Mouse (Mus musculus) embryonic facial prominence, embryonic 11.5 days (tissue): ENCODE measurements at regions not wholly inside any gene's neighbourhood (a gene's known extent, or its start where the extent isn't known, plus 50 kb on each side); places are given as distances from the start of the nearest gene placed in this dataset.

Source experiments
- ATAC-seq: fragments of 200-750 bp; cut with Nextera tagmentation; replicated peaks from 2 replicates; pipeline ENCODE4 v1.8.0; 2017; ENCODE audit warnings: low read depth; ENCODE audit not compliant: insufficient number of reproducible peaks, low FRiP score, low TSS enrichment
- DNase-seq: peaks from one replicate; pipeline ENCODE4 v3.0.0-alpha.2; 2015; ENCODE audit warnings: low spot score
- H3K27ac ChIP-seq: fragments of 300-500 bp; sonication (generic); replicated peaks from 2 replicates; pipeline ENCODE4 v1.5.1; 2014; ENCODE audit warnings: mild to moderate bottlenecking, low read depth, low read length, control low read depth
- H3K27me3 ChIP-seq: fragments of 300-500 bp; sonication (generic); 2 replicates; pipeline ENCODE4 v1.6.1; 2014; ENCODE audit warnings: mild to moderate bottlenecking, low read length, moderate library complexity, mixed read lengths; ENCODE audit not compliant: control insufficient read depth, insufficient read depth
- H3K36me3 ChIP-seq: fragments of 300-500 bp; sonication (generic); replicated peaks from 2 replicates; pipeline ENCODE4 v1.6.1; 2014; ENCODE audit warnings: low read depth, mild to moderate bottlenecking, low read length, moderate library complexity, mixed read lengths; ENCODE audit not compliant: control insufficient read depth, insufficient read depth
- H3K4me1 ChIP-seq: fragments of 300-500 bp; sonication (generic); 2 replicates; pipeline ENCODE4 v1.6.1; 2014; ENCODE audit warnings: low read length, mixed read lengths; ENCODE audit not compliant: control insufficient read depth, insufficient read depth
- H3K4me2 ChIP-seq: fragments of 300-500 bp; sonication (generic); 2 replicates; pipeline ENCODE4 v1.6.1; 2014; ENCODE audit warnings: low read depth, mild to moderate bottlenecking, control low read depth, low read length, moderate library complexity
- H3K4me3 ChIP-seq: fragments of 300-500 bp; sonication (generic); 2 replicates; pipeline ENCODE4 v1.5.1; 2014; ENCODE audit warnings: low read depth, low read length, control low read depth
- H3K9ac ChIP-seq: fragments of 300-500 bp; sonication (generic); replicated peaks from 2 replicates; pipeline ENCODE4 v1.6.1; 2014; ENCODE audit warnings: mild to moderate bottlenecking, control low read depth, low read length
- H3K9me3 ChIP-seq: fragments of 300-500 bp; sonication (generic); replicated peaks from 2 replicates; pipeline ENCODE4 v1.6.1; 2016; ENCODE audit warnings: mild to moderate bottlenecking, low read length, inconsistent platforms, mixed read lengths; ENCODE audit not compliant: control insufficient read depth
- WGBS: fragments of 180-500 bp; shearing (Covaris S2); extraction: QIAGEN DNeasy Blood & Tissue Kit; methylation state at CpG from one replicate; pipeline ENCODE4 v1.1.7; 2014; 5-methylcytosine and 5-hydroxymethylcytosine counted together

GRCm38 (mm10) chr4:89621260-89621659 is 58.0 kb upstream of the Dmrta1 start:
- no peaks in the 10 kb centered on the region for H3K9me3 ChIP-seq
- WGBS: 73% methylated on average over 7 of the region's 7 CpGs
- no peak overlapping the region for H3K9ac ChIP-seq
- ATAC-seq (no peak), DNase-seq (no peak)
- H3K36me3 ChIP-seq: no peaks in the 10 kb centered on the region
- H3K27ac ChIP-seq: no peak overlapping the region
- H3K4me1 ChIP-seq: no peaks in the 10 kb centered on the region
- H3K4me3 ChIP-seq: no peak overlapping the region
- no peaks in the 10 kb centered on the region for H3K27me3 ChIP-seq
- H3K4me2 ChIP-seq: no peak overlapping the region

DNA sequence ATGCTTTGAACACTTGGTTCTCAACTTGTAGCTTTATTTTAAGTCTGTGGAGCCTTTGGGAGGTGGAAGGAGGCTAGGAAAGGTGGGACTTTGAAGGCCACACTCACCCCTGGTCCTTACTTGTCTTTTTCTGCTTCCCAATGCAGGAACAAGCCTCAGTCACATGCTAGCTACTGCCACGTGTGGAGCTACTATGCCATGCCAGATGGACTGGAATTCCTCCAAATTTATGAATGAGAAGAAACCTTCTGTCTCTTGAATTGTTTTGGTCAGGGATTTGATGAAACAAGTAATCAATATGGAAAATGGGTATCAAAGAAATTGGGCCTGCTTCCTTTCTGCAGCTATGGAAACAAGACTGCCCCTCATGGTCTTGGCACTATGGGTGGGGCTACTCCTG is 74.5 kb upstream of the Dmrta1 start:
- Histone ChIP-seq H3K4me3 (no peak overlapping the region), H3K9ac (no peak overlapping the region), H3K36me3 (no peaks in the 10 kb centered on the region), H3K4me1 (no peaks in the 10 kb centered on the region), H3K9me3 (no peaks in the 10 kb centered on the region), H3K4me2 (no peak overlapping the region), H3K27me3 (no peaks in the 10 kb centered on the region), H3K27ac (no peak overlapping the region)
- 91% methylated on average over 1 of the region's 1 CpGs for WGBS
- no peak for ATAC-seq
- no peak for DNase-seq

DNA sequence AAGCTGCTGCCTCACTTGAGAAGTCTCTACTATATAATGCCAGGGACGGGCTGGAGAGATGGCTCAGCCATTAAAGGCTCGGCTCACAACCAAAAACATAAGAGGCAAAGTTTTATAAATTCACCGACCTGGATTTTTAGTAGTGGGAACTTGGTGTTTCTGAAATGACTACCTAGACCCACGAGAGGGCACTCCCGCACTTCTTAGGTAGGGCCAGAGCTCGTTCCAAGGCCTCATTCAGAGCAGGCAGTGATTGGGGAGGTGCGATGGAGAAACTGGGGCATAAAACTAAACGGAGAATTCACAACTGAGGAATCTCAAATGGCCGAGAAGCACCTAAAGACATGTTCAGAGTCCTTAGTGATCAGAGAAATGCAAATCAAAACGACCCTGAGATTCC is 103.7 kb upstream of the Dmrta1 start:
- H3K4me1 ChIP-seq: no peaks in the 10 kb centered on the region
- peak; percentile 74 for DNase-seq
- no peak overlapping the region for H3K27ac ChIP-seq
- ATAC-seq: no peak
- H3K36me3 ChIP-seq: no peaks in the 10 kb centered on the region
- 18% methylated on average over 10 of the region's 10 CpGs for WGBS
- H3K9me3 ChIP-seq: no peaks in the 10 kb centered on the region
- H3K9ac ChIP-seq: no peak overlapping the region
- H3K4me3 ChIP-seq: no peak overlapping the region
- H3K27me3 ChIP-seq: no peaks in the 10 kb centered on the region
- H3K4me2 ChIP-seq: no peak overlapping the region

DNA sequence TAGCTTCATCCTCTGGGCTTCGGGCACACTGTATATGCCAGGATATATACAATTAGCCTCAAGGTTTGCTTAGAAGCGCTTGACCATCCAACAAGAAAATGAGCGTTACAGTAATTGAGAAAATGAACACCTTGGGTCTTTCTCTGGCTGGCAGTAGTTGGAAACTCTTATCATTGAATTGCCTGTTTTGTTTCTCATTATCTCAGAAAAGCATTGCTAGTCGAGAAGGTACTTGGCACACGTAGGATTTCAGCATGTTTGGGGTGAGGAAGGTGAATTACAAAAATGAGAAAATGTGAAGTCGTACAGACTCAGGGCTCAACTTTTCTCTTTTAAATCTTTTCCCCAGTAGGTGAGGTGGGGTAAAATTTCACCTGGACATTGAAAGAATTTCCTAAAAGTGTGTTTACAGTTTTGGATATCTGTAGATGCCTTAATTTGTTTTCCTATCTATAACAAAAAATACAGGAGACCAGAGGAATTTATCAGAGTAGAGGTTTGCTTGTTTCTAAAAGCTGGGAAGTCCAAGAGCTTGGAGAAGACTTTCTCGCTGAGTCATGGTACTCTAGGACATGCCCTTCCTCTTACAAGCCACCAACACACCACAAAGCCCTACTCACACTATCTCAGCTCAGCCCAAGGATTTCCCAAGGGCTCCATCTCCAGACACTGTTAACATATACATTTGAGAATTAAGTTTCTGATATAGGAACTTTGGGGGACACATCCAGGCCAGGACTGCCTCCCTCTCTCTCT is 124.3 kb upstream of the Dmrta1 start:
- Histone ChIP-seq H3K9me3 (no peaks in the 10 kb centered on the region), H3K36me3 (no peaks in the 10 kb centered on the region), H3K9ac (no peak overlapping the region), H3K4me1 (no peaks in the 10 kb centered on the region), H3K27me3 (no peaks in the 10 kb centered on the region), H3K4me2 (no peak overlapping the region), H3K27ac (no peak overlapping the region), H3K4me3 (no peak overlapping the region)
- DNase-seq (no peak), ATAC-seq (no peak)
- WGBS: 82% methylated on average over 7 of the region's 7 CpGs

DNA sequence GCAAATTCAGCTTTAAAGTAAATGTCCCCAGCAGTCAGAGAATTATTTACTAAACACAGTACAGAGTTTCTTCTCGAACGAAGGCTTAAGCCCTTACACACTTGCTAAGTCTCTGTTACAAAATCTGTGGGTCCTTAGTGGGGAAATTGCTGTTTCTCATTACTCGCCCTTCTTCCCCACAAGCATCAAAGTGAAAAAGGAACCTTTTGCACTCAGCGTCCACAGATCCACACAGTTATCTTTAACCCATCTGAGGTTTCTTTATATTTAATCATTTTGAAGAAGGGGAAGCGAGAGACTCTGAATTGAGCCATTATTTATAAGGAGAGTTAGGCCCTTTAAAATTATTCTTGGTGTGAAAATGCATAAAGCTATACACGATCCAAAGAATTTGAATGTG is 126.7 kb upstream of the Dmrta1 start:
- no peak for ATAC-seq
- H3K4me3 ChIP-seq: no peak overlapping the region
- 60% methylated on average over 6 of the region's 6 CpGs for WGBS

GRCm38 (mm10) chr4:89550515-89550914 is 128.7 kb upstream of the Dmrta1 start:
- no peaks in the 10 kb centered on the region for H3K9me3 ChIP-seq
- no peaks in the 10 kb centered on the region for H3K4me1 ChIP-seq
- no peak overlapping the region for H3K27ac ChIP-seq
- H3K4me2 ChIP-seq: no peak overlapping the region
- no peaks in the 10 kb centered on the region for H3K27me3 ChIP-seq
- ATAC-seq: no peak
- no peak overlapping the region for H3K4me3 ChIP-seq
- no peak for DNase-seq
- no peaks in the 10 kb centered on the region for H3K36me3 ChIP-seq
- WGBS: 90% methylated on average over 2 of the region's 2 CpGs
- H3K9ac ChIP-seq: no peak overlapping the region

More for the DNA sequence above, 126.7 kb upstream of the Dmrta1 start:
- Histone ChIP-seq H3K4me1 (no peaks in the 10 kb centered on the region), H3K4me2 (no peak overlapping the region), H3K9ac (no peak overlapping the region), H3K27ac (no peak overlapping the region), H3K9me3 (no peaks in the 10 kb centered on the region), H3K36me3 (no peaks in the 10 kb centered on the region), H3K27me3 (no peaks in the 10 kb centered on the region)
- DNase-seq: peak; percentile 5

DNA sequence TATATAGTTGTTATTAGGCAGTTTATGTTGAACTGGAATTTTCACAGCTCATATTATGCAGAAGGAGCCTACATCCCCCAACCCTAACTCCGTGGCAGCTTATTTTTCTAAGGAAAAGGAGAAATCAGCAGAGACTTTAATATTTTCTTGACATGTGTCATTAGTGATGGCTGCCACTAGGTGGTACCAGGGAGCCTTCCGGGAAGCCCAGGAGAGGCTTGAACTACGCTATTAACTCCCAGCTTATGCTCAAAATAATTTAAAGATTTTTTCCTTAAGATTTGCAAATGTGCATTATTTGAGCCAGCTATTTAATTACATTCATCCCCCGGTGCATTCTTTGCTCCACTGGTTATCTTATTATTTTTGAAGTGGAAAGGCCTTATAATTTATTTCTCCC is 146.8 kb upstream of the Dmrta1 start:
- no peaks in the 10 kb centered on the region for H3K36me3 ChIP-seq
- no peak for ATAC-seq
- no peaks in the 10 kb centered on the region for H3K9me3 ChIP-seq
- DNase-seq: peak; percentile 61
- no peak overlapping the region for H3K9ac ChIP-seq
- no peak overlapping the region for H3K4me3 ChIP-seq
- no peak overlapping the region for H3K27ac ChIP-seq
- no peaks in the 10 kb centered on the region for H3K27me3 ChIP-seq
- no peaks in the 10 kb centered on the region for H3K4me1 ChIP-seq
- WGBS: 11% methylated on average over 4 of the region's 4 CpGs
- H3K4me2 ChIP-seq: no peak overlapping the region

DNA sequence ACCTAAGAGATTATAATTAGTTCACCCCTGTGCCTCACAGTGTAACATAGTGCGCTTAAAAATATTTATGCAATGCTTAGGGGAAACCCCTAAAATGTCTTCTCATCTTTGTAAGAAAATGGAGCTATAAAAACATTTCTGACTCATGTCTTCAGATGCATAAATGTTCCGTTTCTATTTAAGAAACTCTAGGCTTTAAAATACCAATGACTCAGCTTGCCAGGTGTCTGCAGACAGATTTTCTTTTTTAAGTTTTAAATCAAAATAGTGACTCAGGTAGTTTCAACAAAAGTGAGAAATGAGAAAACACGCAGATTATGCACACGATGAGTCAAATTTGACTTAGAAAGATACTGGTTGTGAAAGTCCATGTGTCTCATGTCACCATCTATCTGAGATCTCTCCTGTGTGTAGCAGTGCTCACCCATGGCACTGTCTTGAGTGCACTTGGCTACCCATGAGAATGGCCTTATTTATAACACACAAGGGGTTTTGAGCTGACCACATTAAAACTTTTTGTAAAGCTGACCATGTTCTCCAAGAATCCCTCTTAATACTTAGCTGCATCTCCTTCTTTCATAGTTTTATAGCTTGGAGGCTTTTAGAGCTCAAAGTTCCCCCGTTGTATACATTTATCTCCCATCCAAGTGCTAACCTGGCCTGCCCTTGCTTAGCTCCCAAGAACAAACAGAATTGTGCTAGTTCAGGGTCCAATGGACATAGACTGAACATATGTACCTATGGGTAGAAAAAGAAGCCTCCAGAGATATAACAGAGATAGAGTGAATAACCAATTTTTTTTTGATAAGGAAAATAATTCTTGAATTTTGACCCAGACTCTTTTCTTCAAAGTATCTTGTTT is 149.0 kb upstream of the Dmrta1 start:
- no peak overlapping the region for H3K27ac ChIP-seq
- H3K27me3 ChIP-seq: peaks cover 3% of the 10 kb centered on the region; the same call in 1 of the 2 replicates
- no peaks in the 10 kb centered on the region for H3K4me1 ChIP-seq
- 87% methylated on average over 5 of the region's 5 CpGs for WGBS
- no peak overlapping the region for H3K9ac ChIP-seq
- H3K9me3 ChIP-seq: no peaks in the 10 kb centered on the region
- DNase-seq (no peak), ATAC-seq (no peak)
- H3K36me3 ChIP-seq: no peaks in the 10 kb centered on the region
- H3K4me3 ChIP-seq: no peak overlapping the region
- H3K4me2 ChIP-seq: no peak overlapping the region
